Mouse (Mus musculus) midbrain, embryonic 14.5 days (tissue): Measurements from ENCODE around the gene Magix. TPM values are rescaled to one million over a fixed set of nuclear protein-coding genes. Genes with fewer than 3 reads are reported as not detected.
"Not testable (repeated sequence)": the region's sequence is repeated elsewhere in the genome, so short reads cannot be mapped to it uniquely, and the experiment has no call there.

Source experiments
- ATAC-seq: fragments of 200-750 bp; cut with Nextera tagmentation; 2 replicates; pipeline ENCODE4 v1.8.0; 2017; ENCODE audit warnings: moderate number of reproducible peaks, moderate library complexity; ENCODE audit not compliant: low FRiP score, low TSS enrichment
- DNase-seq: peaks from one replicate; pipeline ENCODE4 v3.0.0-alpha.2; 2015
- H3K27ac ChIP-seq: fragments of 300-500 bp; sonication (generic); replicated peaks from 2 replicates; pipeline ENCODE4 v1.5.1; 2014; ENCODE audit warnings: mild to moderate bottlenecking, low read depth, low read length, moderate library complexity
- H3K27me3 ChIP-seq: fragments of 300-500 bp; sonication (generic); 2 replicates; pipeline ENCODE4 v1.6.1; 2014; ENCODE audit warnings: low read length, control low read depth, mixed read lengths; ENCODE audit not compliant: control insufficient read depth, insufficient read depth
- H3K36me3 ChIP-seq: fragments of 300-500 bp; sonication (generic); 2 replicates; pipeline ENCODE4 v1.6.1; 2014; ENCODE audit warnings: low read length, control low read depth; ENCODE audit not compliant: control insufficient read depth, insufficient read depth
- H3K4me1 ChIP-seq: fragments of 300-500 bp; sonication (generic); 2 replicates; pipeline ENCODE4 v1.6.1; 2014; ENCODE audit warnings: mild to moderate bottlenecking, antibody characterized with exemption, low read length, control low read depth; ENCODE audit not compliant: control insufficient read depth, insufficient read depth
- H3K4me2 ChIP-seq: fragments of 300-500 bp; sonication (generic); 2 replicates; pipeline ENCODE4 v1.6.1; 2014; ENCODE audit warnings: mild to moderate bottlenecking, low read length, moderate library complexity
- H3K4me3 ChIP-seq: fragments of 300-500 bp; sonication (generic); replicated peaks from 2 replicates; pipeline ENCODE4 v1.5.1; 2014; ENCODE audit warnings: low read depth, low read length
- H3K9ac ChIP-seq: fragments of 300-500 bp; sonication (generic); replicated peaks from 2 replicates; pipeline ENCODE4 v1.6.1; 2014; ENCODE audit warnings: mild to moderate bottlenecking, low read length, moderate library complexity
- H3K9me3 ChIP-seq: fragments of 300-500 bp; sonication (generic); 2 replicates; pipeline ENCODE4 v1.6.1; 2016; ENCODE audit warnings: low read length, control low read depth, mixed read lengths; ENCODE audit not compliant: control insufficient read depth
- WGBS: fragments of 180-500 bp; shearing (Covaris S2); extraction: QIAGEN DNeasy Blood & Tissue Kit; methylation state at CpG from one replicate; pipeline ENCODE4 v1.1.7; 2014; 5-methylcytosine and 5-hydroxymethylcytosine counted together
- polyA plus RNA-seq: library from polyadenylated mRNA; unstranded; fragments of >200 nt; fragmentation: Nextera tagmentation; extraction: Ambion mirVana; gene quantifications from 2 replicates; pipeline ENCODE4 v1.2.1, GENCODE M21; 2014

Gene Magix
- polyA plus RNA-seq, 1 experiment from 2014 or later, result 0.16 TPM

- peak within 1 kb of the TSS; percentile 48 for H3K9ac ChIP-seq
- peak within 1 kb of the TSS; percentile 61 for H3K4me2 ChIP-seq
- no peaks in the 10 kb centered on the region for H3K27me3 ChIP-seq
- WGBS, result 23% methylated on average over 22 of the region's 22 CpGs
- ATAC-seq (peak; percentile 81), DNase-seq (peak; percentile 85)
- peak within 1 kb of the TSS; percentile 47 for H3K4me3 ChIP-seq
- peak within 1 kb of the TSS; percentile 87 for H3K27ac ChIP-seq
- H3K4me1 ChIP-seq, result 0 out of 2 replicates have a peak, but pooled peaks cover 4% of the 10 kb centered on the region
- no peaks in the 10 kb centered on the region for H3K9me3 ChIP-seq
- H3K36me3 ChIP-seq, result peaks cover 10% of the 10 kb centered on the region
Measured at GRCm38 (mm10) chrX:7721514-7722281, 40.6 kb upstream of the Magix start, which contains the start of gene Gm45208. Gene Gm45208, plus strand, starts transcription at chrX:7722245.

GRCm38 (mm10) chrX:7716058-7716457, 35.0 kb upstream of the Magix start:
- not testable (repeated sequence) for H3K27ac ChIP-seq, ATAC-seq, H3K36me3 ChIP-seq, H3K4me3 ChIP-seq, H3K4me1 ChIP-seq, DNase-seq, H3K9me3 ChIP-seq, H3K27me3 ChIP-seq, H3K9ac ChIP-seq, H3K4me2 ChIP-seq
- 32% methylated on average over 1 of the region's 1 CpGs for WGBS

GRCm38 (mm10) chrX:7714135-7714899, 33.3 kb upstream of the Magix start, which contains the start of gene Wdr45:
Gene Wdr45, plus strand, starts transcription at chrX:7714333.
- not testable (repeated sequence) for H3K9me3 ChIP-seq, H3K27me3 ChIP-seq, H3K4me1 ChIP-seq, H3K36me3 ChIP-seq, H3K9ac ChIP-seq
- Histone ChIP-seq H3K4me3 (peak within 1 kb of the TSS; percentile 34), H3K27ac (0 out of 2 replicates have a peak within 1 kb of the TSS, but pooled peaks have one; percentile 26), H3K4me2 (peak within 1 kb of the TSS; percentile 53)
- WGBS, result 26% methylated on average over 42 of the region's 60 CpGs
- DNase-seq (peak; percentile 94), ATAC-seq (peak; percentile 96)

GRCm38 (mm10) chrX:7713764-7714134, 32.7 kb upstream of the Magix start:
- H3K36me3 ChIP-seq, DNase-seq, H3K9me3 ChIP-seq, H3K27me3 ChIP-seq, H3K9ac ChIP-seq, H3K4me1 ChIP-seq: not testable (repeated sequence)
- peak; percentile 60; the same call in 1 of the 2 replicates for ATAC-seq
- H3K4me2 ChIP-seq, result peak overlapping the region; percentile 53
- H3K27ac ChIP-seq, result 0 out of 2 replicates have a peak overlapping the region, but pooled peaks have one; percentile 26
- WGBS, result 38% methylated on average over 5 of the region's 12 CpGs
- peak overlapping the region; percentile 34 for H3K4me3 ChIP-seq

GRCm38 (mm10) chrX:7696954-7697381, 15.9 kb upstream of the Magix start, which contains the start of gene Gpkow:
Gene Gpkow, plus strand, starts transcription at chrX:7697131.
- peak; percentile 95 for ATAC-seq
- peak; percentile 94 for DNase-seq
- H3K4me2 ChIP-seq, result peak within 1 kb of the TSS; percentile 58
- 20% methylated on average over 33 of the region's 33 CpGs for WGBS
- H3K9me3 ChIP-seq, result no peaks in the 10 kb centered on the region
- H3K4me1 ChIP-seq, result no peaks in the 10 kb centered on the region
- peak within 1 kb of the TSS; percentile 50 for H3K4me3 ChIP-seq
- peak within 1 kb of the TSS; percentile 43; the same call in 1 of the 2 replicates for H3K9ac ChIP-seq
- peaks cover 9% of the 10 kb centered on the region; the same call in 1 of the 2 replicates for H3K36me3 ChIP-seq
- no peak within 1 kb of the TSS for H3K27ac ChIP-seq
- H3K27me3 ChIP-seq, result no peaks in the 10 kb centered on the region

- no peak for DNase-seq
- Histone ChIP-seq H3K4me1 (no peaks in the 10 kb centered on the region), H3K9ac (no peak overlapping the region), H3K36me3 (peaks cover 9% of the 10 kb centered on the region; the same call in 1 of the 2 replicates), H3K9me3 (no peaks in the 10 kb centered on the region), H3K4me2 (peak overlapping the region; percentile 42), H3K27ac (no peak overlapping the region), H3K4me3 (no peak overlapping the region), H3K27me3 (no peaks in the 10 kb centered on the region)
- WGBS, result 53% methylated on average over 6 of the region's 6 CpGs
- ATAC-seq, result peak; percentile 49
Measured at GRCm38 (mm10) chrX:7696520-7696919, 15.5 kb upstream of the Magix start.

GRCm38 (mm10) chrX:7692862-7693261, 11.8 kb upstream of the Magix start:
- H3K27ac ChIP-seq, result no peak overlapping the region
- DNase-seq (no peak), ATAC-seq (no peak)
- no peak overlapping the region for H3K4me2 ChIP-seq
- H3K9me3 ChIP-seq, result no peaks in the 10 kb centered on the region
- no peaks in the 10 kb centered on the region for H3K36me3 ChIP-seq
- no peaks in the 10 kb centered on the region for H3K4me1 ChIP-seq
- no peaks in the 10 kb centered on the region for H3K27me3 ChIP-seq
- WGBS, result 42% methylated on average over 4 of the region's 4 CpGs
- H3K9ac ChIP-seq, result no peak overlapping the region
- H3K4me3 ChIP-seq, result no peak overlapping the region

GRCm38 (mm10) chrX:7690486-7690885, 9.4 kb upstream of the Magix start:
- DNase-seq (no peak), ATAC-seq (no peak)
- Histone ChIP-seq H3K4me2 (no peak overlapping the region), H3K9ac (no peak overlapping the region), H3K4me1 (no peaks in the 10 kb centered on the region), H3K27ac (no peak overlapping the region), H3K9me3 (no peaks in the 10 kb centered on the region), H3K36me3 (no peaks in the 10 kb centered on the region), H3K4me3 (no peak overlapping the region), H3K27me3 (no peaks in the 10 kb centered on the region)
- 65% methylated on average over 3 of the region's 3 CpGs for WGBS
